Mouse (Mus musculus) liver (tissue): ENCODE data around the gene Casc1.
A peak's percentile ranks its signal among the peaks of the same experiment; 100 is the strongest.
"Not testable (repeated sequence)": the region's sequence is repeated elsewhere in the genome, so short reads cannot be mapped to it uniquely, and the experiment has no call there.

Experiments
- DNase-seq: peaks from one replicate; pipeline ENCODE4 v3.0.0-alpha.2; 2020; ENCODE audit warnings: mixed read lengths

Casc1 gene

DNA sequence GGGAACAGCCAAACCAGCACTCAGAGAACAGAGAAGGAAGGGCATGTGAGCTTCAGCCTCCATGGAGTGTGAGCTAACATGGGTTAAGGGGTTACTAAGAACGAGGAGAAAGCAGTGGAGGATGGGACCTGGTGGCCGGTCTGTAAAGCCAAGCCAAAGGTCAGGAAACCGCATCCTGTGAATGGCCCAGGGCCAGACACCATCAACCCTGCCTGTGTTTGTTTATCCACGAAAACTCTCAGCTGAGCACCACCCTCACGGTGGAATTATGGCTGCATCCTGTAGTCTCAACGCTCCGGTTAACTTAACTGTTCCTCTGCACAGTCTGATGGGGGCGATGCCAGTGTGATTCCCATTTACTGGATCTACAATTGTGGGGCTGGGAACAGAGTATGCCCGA lies 75.0 kb downstream of the Casc1 start:
- no peak for DNase-seq

DNA sequence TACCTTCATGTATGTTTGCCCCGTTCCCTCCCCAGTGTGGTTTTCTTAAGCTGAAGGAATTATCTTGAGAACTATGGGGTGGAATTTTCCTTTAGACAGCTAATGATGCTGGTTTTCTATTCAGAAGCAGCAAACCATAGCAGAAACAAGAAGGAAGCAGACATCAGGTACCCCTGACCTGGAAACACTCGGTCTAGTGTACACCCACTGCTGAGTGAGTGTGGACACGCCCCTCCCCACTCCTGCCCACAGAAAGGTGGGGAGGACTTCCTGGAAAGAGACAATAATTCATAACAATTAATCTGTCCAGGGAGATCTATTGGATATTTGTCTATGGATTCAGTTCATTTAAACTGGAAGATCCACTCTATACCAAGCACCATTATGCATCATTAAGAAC lies 75.5 kb downstream of the Casc1 start:
- no peak for DNase-seq

DNA sequence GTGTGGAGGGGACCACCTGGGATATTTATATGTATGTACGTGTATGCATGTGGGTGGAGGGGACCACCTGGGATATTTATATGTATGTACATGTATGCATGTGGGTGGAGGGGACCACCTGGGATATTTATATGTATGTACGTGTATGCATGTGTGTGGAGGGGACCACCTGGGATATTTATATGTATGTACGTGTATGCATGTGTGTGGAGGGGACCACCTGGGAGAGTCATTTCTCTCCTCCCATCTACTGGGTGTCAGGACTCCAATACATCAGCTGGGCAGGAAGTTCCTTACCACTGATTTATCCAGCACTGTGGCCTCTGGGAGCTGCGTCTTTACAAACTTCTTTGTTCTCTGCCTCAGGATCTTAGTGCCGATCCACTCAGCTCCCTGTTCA lies 77.8 kb downstream of the Casc1 start:
- not testable (repeated sequence) for DNase-seq

DNA sequence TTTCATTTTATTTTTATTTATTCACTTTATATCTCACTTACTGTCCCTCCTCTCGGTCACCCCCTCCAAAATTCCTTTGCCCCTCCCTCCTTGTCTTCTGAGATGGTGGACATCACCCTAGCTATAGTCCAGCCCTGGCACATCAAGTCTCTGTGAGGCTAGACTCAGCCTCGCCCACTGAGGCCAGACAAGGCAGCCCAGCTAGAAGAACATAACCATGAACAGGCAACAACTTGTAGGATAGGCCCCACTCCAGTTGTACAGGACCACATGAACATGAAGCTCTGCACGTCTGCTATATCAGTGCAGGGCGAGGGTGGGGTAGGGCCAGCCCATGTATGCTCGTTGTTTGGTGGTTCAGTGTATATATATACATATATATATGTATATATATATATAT lies 78.8 kb downstream of the Casc1 start:
- no peak for DNase-seq

DNA sequence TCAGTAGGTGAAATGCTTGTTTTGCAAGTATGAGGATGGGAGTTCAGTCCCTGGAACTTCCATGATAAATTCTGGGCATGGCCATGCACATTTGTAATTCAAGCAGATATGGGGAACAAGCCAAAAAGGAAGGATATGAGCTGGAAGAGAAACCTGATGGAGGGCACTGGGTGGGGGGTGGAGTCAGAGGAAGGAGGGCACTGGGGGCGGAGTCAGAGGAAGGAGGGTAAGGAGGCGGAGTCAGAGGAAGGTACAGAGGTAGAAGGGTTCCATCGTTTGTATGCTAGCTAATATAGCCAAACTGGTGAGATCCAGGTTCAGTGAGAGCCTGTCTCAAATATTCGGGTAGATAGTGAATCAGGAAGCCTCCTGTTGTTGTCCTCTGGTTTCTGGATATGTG lies 81.2 kb downstream of the Casc1 start:
- DNase-seq = peak; percentile 23

DNA sequence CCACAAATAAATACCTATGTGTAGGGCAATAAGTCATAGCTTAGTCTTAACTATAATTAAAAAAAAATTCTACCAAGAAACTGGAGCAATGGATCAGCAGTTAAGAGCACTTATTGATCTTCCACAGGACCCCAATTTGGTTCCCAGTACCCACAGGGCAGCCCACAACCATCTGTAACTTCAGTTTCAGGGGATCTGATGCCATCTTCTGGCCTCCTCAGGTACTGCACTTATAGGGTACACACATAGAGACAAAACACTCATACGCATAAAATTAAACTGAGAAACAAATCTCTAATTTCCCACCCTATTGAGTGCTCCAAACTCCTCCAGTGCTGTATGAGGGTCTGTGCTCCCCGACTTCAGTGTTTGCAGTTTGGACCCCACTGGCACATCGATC lies 83.2 kb downstream of the Casc1 start:
- DNase-seq = no peak

DNA sequence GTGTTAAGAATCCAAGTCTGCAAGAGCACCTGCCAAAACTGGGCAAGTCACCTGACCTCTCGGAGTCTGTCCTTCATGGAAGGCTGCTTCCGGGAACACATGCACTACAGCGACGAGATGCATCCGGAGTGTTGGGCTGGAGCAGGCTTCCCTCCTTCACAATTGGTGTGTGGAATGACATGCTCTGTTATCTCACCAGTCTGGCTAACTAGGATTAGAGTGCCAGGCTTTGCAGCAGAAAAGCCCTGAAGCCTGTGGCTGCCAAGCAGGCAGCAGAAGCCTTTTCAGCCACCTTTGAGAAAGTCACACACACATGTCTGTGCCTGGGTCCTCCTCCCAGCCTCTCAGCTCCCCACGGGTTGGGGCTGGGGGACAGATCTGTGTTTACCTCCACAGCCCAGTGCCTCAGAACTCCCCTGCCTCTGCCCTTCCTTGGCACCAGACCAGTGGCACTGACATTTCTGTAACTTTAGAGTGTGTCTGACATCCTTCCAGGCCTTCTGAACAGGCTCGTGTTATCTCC lies 85.2 kb downstream of the Casc1 start:
- DNase-seq = no peak
